Mouse (Mus musculus): ENCODE data around the gene Ubr2.

Gene Ubr2

GRCm38 (mm10) chr17:47002401-47002800 is 8.0 kb downstream of the Ubr2 start:
- peak; percentile 31 to 46 for DNase-seq

GRCm38 (mm10) chr17:46998840-46999239 is 11.5 kb downstream of the Ubr2 start:
- no peak for DNase-seq

GRCm38 (mm10) chr17:46996484-46996883 is 13.9 kb downstream of the Ubr2 start:
- no peak for DNase-seq

- DNase-seq = no peak
These were observed 14.7 kb downstream of the Ubr2 start for GRCm38 (mm10) chr17:46995621-46996020.

- no peak for DNase-seq
These were observed 15.5 kb downstream of the Ubr2 start for GRCm38 (mm10) chr17:46994641-46995398.

GRCm38 (mm10) chr17:46993625-46994024 is 16.7 kb downstream of the Ubr2 start:
- no peak for DNase-seq

- DNase-seq = no peak
These were observed 22.7 kb downstream of the Ubr2 start for GRCm38 (mm10) chr17:46987631-46988030.

GRCm38 (mm10) chr17:46980050-46980449 is 30.3 kb downstream of the Ubr2 start:
- no peak for DNase-seq

GRCm38 (mm10) chr17:46975183-46975582 is 35.2 kb downstream of the Ubr2 start:
- peak; percentile 57 to 77 for DNase-seq

- no peak for DNase-seq
These were observed 37.8 kb downstream of the Ubr2 start for GRCm38 (mm10) chr17:46972603-46973002.

GRCm38 (mm10) chr17:46966892-46967291 is 43.5 kb downstream of the Ubr2 start:
- DNase-seq = no peak

GRCm38 (mm10) chr17:46963186-46963585 is 47.2 kb downstream of the Ubr2 start:
- DNase-seq = peak; percentile 41 to 46

- no peak for DNase-seq
These were observed 48.2 kb downstream of the Ubr2 start for GRCm38 (mm10) chr17:46962153-46962552.

- peak in 1 of 2 experiments; percentile 8 for DNase-seq
These were observed 50.1 kb downstream of the Ubr2 start for GRCm38 (mm10) chr17:46960216-46960615.

GRCm38 (mm10) chr17:46958045-46958444 is 52.3 kb downstream of the Ubr2 start:
- DNase-seq = no peak

GRCm38 (mm10) chr17:46946276-46946675 is 64.1 kb downstream of the Ubr2 start:
- no peak for DNase-seq

GRCm38 (mm10) chr17:46942421-46942820 is 67.9 kb downstream of the Ubr2 start:
- DNase-seq = no peak

GRCm38 (mm10) chr17:46940461-46940860 is 69.9 kb downstream of the Ubr2 start:
- DNase-seq = no peak

GRCm38 (mm10) chr17:46933557-46934348 is 76.6 kb downstream of the Ubr2 start:
- DNase-seq = peak; percentile 60 to 79

GRCm38 (mm10) chr17:46932961-46933360 is 77.4 kb downstream of the Ubr2 start:
- no peak for DNase-seq

GRCm38 (mm10) chr17:46929897-46930296 is 80.5 kb downstream of the Ubr2 start:
- no peak for DNase-seq

- DNase-seq = no peak
These were observed 81.1 kb downstream of the Ubr2 start for GRCm38 (mm10) chr17:46929277-46929676.

GRCm38 (mm10) chr17:46927781-46928180 is 82.6 kb downstream of the Ubr2 start:
- DNase-seq = no peak

GRCm38 (mm10) chr17:46926941-46927340 is 83.4 kb downstream of the Ubr2 start:
- no peak for DNase-seq

Measured in cerebellum, postnatal 14 days (tissue).